Mouse (Mus musculus): ENCODE results near the gene Zbtb7b.
"Not testable (repeated sequence)": the region's sequence is repeated elsewhere in the genome, so short reads cannot be mapped to it uniquely, and the experiment has no call there.

Gene Zbtb7b

DNA sequence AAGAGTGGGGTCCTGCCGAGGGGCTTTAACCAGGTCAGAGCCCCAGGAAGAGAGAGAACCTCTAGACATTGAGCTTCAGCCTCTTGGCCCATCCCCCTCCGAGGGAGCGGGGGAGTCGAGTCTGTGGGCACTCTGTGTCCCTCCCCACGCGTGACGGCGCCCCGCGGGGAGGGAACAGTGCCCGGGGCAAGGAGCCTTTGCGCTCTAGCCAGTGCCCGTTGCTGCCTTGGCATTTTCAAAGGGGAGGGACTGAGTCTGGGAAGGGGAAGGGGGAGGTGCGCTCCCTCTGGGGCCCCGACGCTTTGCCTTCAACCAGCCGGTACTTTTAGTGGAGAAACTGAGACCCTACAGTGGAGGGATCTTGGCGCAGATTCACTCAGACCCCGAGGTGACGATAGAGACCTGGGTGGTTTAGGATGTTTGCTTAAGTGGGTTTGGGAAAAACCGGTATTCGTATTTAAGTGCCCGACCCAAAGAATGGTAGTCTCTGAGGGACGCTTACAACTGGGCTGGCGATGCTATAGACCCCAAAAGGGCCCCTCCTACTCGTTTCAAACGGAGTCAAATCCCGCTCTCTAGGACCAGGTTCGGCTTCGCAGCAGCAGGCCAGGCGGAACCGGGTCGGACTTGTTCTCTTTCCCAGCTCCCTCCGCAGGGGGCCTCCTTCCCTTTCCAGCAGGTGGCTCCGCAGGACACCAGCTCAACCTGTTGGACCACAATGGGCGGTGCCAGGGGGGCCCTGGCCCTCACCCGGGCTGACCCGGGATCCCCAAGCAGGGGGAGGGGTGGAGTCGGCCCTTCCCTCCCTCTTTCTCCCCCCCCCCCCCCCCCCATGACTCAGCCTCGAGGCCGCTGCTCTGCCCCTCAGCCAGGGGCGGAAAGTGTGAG lies at the start of gene Zbtb7b:
TSS of gene Zbtb7b (minus strand) at position 771 of the 888 bp plus-strand sequence.
- DNase-seq (ENCODE audit: low spot score) = peak; percentile 76

GRCm38 (mm10) chr3:89440691-89441090 lies 46.1 kb upstream of the Zbtb7b start:
- DNase-seq (ENCODE audit: low spot score) = no peak

GRCm38 (mm10) chr3:89437269-89437668 lies 42.7 kb upstream of the Zbtb7b start:
- DNase-seq (ENCODE audit: low spot score) = no peak

- peak; percentile 33 for DNase-seq (ENCODE audit: low spot score)
Observed at GRCm38 (mm10) chr3:89436176-89437113, 41.9 kb upstream of the Zbtb7b start, which contains the start of gene Pbxip1. TSS of gene Pbxip1 (plus strand) at chr3:89436706.

DNA sequence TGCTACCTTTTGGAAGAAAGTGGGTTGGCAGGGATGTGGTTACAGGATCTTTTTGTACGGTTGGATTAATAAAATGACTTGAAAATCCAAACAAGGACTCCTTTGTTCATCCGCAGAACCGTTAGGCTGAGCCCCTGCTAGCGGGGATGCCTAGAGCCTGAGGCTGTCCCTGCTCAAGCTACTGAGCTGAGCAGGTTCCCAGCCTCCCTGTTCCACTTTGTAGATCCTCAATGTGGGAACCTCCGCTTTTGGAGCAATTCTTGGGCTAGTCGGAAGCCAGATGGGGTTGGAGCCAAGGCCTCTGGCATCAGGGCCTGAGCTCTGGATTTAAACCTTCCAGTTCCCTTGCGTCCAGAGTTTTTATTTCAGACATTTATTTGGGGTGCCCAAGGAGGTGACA lies 40.5 kb upstream of the Zbtb7b start:
- no peak for DNase-seq (ENCODE audit: low spot score)

DNA sequence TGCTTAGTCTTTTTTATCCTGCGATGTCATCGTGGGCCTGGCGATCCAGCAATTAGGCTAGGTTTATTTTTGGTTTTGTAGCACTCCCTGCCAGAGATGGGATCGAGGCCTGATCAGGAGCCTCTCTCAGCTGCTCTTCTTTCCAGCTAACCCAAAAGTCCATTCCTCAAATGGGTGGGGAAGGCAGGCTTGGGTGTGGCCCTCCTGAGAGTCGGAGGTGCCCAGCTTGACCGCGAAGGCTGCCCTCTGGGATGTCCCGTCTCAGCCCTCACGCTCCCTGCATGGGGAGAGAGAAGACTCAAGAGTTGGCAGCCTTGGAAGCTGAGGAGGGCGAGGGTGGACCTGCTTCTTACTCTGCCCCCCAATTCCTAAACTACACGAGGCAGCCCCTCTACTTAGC lies 40.0 kb upstream of the Zbtb7b start:
- no peak for DNase-seq (ENCODE audit: low spot score)

DNA sequence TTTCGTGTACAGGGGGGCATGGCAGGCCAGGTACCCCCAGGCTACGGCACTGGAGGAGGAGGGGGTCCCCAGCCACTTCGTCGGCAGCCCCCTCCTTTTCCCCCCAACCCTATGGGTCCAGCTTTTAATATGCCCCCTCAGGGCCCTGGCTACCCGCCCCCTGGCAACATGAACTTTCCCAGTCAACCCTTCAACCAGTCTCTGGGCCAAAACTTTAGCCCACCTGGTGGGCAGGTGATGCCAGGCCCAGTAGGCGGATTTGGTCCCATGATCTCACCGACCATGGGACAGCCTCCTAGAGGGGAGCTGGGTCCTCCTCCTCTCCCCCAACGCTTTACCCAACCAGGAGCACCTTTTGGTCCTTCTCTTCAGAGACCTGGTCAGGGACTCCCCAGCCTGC lies 38.0 kb upstream of the Zbtb7b start:
- DNase-seq (ENCODE audit: low spot score) = no peak

DNA sequence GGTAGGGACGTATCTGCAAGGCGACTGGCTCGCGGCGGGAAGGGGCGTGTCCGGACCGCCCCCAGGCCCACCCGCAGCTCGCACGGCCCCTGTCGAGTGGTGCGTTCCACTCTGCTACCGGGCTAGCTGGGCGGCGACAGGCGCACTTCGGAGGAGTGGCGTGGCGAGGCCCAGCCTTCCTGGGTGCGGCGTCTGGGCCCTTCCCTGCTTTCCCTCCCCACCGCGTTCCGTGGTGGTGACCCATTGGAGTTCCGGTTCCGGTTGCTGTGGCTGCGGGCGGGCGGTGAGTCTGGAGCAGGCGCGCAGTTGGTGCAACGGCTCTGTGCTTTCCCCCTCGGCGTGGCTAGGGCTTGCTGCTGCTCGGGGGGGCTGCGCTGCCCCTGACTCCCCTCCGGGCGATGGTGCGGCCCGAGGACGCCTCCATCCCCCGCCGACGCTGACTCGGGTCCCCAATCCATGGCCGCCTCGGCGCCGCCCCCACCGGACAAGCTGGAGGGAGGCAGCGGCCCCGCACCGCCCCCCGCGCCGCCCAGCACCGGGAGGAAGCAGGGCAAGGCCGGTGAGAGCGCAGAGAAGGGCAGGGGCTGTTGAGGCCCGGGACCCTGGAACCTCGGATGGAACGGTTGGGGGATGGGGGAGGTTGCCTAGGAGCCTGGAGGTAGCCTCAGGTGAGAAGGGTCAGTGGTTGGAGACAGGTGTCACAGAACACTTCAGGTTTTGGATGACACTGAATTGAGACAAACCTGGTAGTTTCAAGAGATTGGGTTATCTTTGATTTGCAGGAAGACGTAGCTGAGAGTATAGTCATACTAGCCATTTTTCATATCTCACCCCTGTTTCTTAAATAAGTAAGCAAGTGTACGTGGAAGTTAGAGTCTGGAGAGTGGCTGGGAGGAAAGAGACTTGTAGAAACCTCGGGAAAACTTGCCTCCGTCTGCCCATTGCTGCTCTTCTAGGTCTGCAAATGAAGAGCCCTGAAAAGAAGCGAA lies 35.9 kb upstream of the Zbtb7b start, which contains the start of gene Pygo2:
TSS of gene Pygo2 (plus strand) at position 44 of the 989 bp plus-strand sequence.
- DNase-seq (ENCODE audit: low spot score) = peak; percentile 88

DNA sequence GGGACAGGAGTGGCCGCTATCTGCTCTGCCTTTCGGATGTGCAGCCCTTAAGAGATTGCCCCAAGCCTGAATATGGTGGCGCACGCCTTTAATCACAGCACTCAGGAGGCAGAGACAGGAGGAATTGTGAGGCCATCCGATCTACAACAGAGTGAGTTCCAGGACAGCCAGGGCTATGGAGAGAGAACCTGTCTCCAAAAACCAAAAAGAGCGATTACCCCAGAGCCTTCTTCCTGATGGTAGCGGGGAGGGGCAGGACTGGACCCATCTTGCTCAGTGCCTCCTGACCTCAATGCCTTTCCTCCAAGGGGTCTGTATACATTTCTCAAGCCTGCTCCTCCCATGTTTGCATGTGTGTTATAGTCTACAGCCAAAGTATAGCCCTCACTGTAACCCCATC lies 34.4 kb upstream of the Zbtb7b start:
- DNase-seq (ENCODE audit: low spot score) = not testable (repeated sequence)

- DNase-seq (ENCODE audit: low spot score) = no peak
Observed at GRCm38 (mm10) chr3:89425876-89426275, 31.3 kb upstream of the Zbtb7b start.

DNA sequence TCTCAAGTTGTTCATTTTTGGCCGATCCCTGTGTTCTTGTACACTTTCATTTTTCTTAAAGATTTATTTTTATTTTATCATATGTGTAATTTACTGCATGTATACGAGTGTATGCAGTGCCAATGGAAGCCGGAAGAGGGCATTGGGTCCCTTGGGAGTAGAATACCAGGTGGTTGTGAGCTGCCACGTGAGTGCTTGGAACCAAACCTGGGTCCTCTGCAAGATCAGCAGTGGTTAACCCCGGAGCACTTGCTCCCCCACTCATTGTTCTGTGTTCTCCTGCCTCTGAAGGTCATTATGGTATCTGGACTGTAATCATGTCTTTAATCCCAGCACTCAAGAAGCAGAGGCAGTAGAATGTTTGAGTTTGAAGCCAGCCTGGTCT lies 30.6 kb upstream of the Zbtb7b start:
- no peak for DNase-seq (ENCODE audit: low spot score)

DNA sequence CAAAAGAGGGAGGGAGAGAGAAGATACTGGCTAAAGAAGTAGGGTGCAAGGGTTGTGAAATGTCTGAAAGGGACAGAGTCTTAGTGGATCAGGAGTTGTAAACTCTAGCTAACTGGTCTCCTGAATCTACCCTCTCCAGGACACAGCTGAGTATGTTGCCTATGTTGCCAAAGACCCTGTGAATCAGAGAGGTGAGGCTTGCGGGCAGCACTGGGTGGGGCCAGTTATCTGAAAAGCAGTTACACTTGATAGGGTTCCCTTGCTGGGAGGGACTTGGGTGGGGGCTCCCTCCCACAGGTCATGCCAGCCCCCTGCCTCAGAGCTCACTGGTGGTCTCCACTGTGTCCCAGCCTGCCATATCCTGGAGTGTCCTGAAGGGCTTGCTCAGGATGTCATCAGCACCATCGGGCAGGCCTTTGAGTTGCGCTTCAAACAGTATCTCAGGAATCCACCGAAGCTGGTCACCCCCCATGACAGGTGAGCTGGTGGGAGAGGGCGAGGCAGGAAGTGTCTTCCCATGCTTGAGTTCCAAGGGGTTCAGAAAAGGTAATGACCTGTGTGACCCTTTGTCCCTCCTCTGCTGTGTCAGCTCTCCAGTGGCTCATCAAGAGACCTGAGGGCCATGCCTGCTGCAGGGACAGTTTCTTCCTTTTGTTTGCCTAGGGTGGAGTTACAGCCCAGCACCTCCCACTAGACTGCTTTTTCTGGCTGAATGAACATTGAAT lies 30.0 kb upstream of the Zbtb7b start:
- no peak for DNase-seq (ENCODE audit: low spot score)

DNA sequence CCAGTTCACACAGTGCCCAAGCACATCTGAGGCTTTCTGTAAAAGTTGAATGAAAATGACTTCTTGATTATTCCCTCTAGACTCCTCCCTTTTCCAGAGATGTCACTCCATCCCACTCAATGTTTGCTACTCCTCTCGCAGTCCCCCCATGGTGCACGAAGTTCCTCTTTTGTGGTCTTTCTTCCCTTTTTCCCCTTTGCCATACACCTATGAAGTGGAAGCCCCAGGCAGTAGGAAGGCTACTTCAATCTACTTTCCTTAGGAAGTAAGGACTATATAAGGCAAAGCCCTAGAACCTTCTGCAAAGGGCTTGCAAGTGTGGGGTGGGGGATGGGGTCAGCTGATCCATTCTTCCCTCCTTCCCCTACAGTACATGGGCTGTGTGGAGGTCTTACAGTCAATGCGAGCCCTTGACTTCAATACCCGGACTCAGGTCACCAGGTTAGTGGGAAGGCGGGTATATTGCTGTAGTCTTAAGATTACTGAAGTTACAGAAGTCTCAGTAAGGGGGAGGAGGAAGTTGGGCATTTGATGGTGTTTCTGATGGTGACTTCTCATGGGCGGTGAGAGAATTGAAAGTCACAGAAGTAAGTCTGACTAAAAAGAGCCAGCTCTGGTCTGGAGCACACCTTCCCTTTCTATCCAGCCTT lies 28.1 kb upstream of the Zbtb7b start:
- no peak for DNase-seq (ENCODE audit: low spot score)

DNA sequence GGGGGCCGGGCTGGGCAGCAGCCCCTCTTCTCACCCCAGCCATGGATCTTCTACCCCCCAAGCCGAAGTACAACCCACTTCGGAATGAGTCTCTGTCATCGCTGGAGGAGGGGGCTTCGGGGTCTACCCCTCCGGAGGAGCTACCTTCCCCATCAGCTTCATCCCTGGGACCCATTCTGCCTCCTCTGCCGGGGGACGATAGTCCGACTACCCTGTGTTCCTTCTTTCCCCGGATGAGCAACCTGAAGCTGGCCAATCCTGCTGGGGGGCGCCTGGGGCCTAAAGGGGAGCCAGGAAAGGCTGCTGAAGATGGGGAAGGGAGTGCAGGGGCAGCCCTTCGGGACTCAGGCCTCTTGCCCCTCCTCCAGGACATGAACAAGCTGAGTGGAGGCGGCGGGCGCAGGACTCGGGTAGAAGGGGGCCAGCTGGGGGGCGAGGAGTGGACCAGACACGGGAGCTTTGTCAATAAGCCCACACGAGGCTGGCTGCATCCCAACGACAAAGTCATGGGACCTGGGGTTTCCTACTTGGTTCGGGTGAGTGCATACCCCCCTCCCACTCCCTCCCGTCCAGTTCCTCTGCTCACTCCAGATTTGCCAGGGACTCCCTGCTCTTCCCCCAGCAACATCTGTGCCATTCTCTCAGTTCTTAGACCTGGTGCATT lies 27.4 kb upstream of the Zbtb7b start:
- no peak for DNase-seq (ENCODE audit: low spot score)

- DNase-seq (ENCODE audit: low spot score) = peak; percentile 48
Observed at GRCm38 (mm10) chr3:89421002-89421774, 26.6 kb upstream of the Zbtb7b start.

- DNase-seq (ENCODE audit: low spot score) = no peak
Observed at GRCm38 (mm10) chr3:89420421-89420820, 25.8 kb upstream of the Zbtb7b start.

- DNase-seq (ENCODE audit: low spot score) = no peak
Observed at GRCm38 (mm10) chr3:89419981-89420380, 25.4 kb upstream of the Zbtb7b start.

DNA sequence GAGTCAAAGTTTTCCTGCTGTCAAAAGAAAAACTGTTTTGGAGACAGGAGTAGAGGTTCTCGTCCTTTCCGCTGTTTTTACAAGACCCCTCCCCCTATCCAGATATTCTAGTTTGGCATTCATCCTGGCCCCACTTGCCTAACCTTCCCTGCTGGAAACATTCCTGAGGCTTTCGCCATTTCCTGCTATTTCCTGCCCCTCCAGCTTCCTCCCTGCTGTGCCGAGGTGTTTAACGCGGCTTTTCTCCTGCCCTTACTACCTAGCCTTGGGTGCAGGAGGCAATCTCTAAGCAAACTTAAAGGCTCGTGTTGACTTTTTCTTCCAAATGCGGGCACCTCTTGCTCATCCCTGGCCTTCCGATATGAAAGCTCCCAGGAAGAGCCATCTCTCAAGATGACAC lies 25.0 kb upstream of the Zbtb7b start:
- peak; percentile 29 for DNase-seq (ENCODE audit: low spot score)

DNA sequence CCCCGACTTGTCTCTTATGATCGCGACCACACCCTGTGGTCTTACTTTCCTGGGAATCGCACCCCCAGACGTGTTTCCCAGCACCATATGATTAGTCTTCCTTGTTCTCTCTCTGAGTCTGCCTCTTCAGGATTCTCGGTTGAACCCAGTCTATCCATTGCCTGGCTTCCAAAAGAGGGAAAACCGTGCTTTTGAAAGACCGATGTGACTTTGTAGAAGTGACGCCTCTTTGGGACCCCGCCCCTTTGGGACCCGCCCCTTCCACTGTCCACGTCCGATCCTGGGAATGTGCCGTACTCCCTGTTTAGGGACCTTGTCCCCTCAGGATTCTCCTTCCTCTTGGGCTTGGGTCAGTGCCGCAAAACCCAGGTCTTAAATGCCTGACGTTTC lies 24.3 kb upstream of the Zbtb7b start:
- peak; percentile 72 for DNase-seq (ENCODE audit: low spot score)

Measured in ovary, postnatal 10 days (tissue).